Mouse (Mus musculus) adrenal gland, postnatal 10 days (tissue): ENCODE data around the gene Lactb. TPM values are rescaled to one million over a fixed set of nuclear protein-coding genes. Genes with fewer than 3 reads are reported as not detected.
"Not testable (repeated sequence)": the region's sequence is repeated elsewhere in the genome, so short reads cannot be mapped to it uniquely, and the experiment has no call there.

Experiments
- DNase-seq: peaks from one replicate; pipeline ENCODE4 v3.0.0; 2021; ENCODE audit warnings: mixed read lengths
- total RNA-seq, 2 experiments: library from RNA; stranded (reverse); gene quantifications; 2 replicates each; pipeline ENCODE4 v1.2.3; 2021

The Lactb gene
- total RNA-seq, 2 experiments from 2014 or later = 18.7 to 20.3 TPM

GRCm38 (mm10) chr9:66920488-66921279, 54.6 kb downstream of the Lactb start:
- DNase-seq = no peak

DNA sequence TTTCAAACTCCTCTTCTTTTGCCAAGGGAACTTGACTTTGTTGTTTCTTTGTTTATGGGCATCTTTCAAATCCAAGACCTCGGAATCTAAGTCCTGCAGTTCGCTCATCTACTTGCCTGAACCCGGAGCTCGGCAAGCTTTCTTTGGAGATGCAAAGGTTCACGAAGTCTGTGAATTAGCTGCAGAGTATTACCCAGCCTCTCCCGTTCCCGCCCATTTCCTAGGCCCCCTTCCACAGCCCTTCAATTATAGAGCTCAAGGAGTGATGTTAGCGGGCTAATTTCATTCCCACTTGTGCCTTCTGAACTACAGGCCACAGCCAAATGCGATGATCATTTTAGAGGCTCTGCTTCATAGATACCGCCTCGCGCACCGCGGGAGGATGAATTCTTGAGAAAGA, 55.3 kb downstream of the Lactb start:
- peak; percentile 20 for DNase-seq

DNA sequence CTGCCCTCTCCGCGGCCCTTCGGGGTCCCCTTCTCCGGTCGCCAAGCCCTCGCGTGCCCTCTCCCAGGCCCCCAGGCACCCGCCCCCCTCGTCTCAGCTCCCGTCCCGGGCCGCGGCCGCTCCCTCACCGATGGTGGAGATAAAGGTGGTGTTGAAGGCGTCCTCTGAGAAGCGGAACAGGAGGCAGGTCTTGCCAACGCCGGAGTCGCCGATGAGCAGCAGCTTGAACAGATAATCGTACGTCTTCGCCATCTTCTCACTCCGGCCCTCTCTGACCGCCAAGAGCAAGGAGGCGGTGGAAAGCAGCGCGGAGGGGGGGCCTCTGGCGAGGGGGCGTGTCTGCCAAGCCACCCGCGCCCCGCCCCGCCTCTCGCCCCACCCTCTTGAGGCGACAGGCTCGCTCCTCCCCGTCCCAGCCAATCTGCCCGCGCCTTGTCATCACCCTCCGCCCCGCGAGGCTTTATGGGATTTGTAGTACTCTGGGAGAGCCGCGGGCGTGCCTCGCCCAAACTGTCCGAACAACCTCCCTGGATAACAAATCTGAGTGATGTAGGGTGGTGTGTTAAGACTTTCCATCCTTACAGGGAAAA, 55.8 kb downstream of the Lactb start, which contains the start of gene Rab8b:
Gene Rab8b (minus strand): TSS at position 306 of the 590 bp plus-strand sequence.
- peak; percentile 99 for DNase-seq

DNA sequence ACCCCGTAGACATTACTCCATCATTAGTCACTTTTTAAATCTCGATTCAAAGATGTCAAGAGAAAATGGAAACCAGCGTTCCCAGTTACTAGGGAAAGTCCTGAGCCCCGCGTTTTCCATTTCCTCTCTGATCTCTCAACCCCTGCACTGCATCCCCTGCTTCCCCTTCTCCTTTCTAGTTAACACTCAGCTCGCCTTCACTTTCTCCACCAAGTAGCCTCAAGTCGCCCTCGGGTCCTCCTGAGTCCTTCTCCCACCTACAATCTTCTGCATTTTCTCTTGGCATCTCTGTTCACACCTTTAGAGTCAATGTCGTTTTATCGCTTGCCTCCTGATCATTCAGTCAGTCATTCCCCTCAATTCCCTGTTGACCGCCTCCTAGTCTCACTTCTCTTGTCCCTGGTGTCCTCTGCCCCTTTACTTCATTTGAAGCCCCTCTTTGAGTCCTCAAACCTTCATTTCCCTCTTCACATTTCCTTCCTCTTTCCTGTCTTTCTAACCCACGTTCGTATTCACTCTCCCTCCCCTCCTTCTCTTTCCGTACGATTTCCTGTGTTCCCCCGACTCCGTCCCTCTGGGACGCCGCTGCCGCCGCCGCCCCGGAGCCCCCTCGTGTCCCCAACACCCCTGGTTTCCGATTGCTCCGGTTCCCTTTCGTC, 56.5 kb downstream of the Lactb start:
- peak; percentile 14 for DNase-seq

GRCm38 (mm10) chr9:66917892-66918255, 57.4 kb downstream of the Lactb start:
- DNase-seq = no peak

- no peak for DNase-seq
Measured at GRCm38 (mm10) chr9:66917216-66917891, 57.9 kb downstream of the Lactb start.

GRCm38 (mm10) chr9:66915869-66916785, 59.2 kb downstream of the Lactb start:
- DNase-seq = no peak

DNA sequence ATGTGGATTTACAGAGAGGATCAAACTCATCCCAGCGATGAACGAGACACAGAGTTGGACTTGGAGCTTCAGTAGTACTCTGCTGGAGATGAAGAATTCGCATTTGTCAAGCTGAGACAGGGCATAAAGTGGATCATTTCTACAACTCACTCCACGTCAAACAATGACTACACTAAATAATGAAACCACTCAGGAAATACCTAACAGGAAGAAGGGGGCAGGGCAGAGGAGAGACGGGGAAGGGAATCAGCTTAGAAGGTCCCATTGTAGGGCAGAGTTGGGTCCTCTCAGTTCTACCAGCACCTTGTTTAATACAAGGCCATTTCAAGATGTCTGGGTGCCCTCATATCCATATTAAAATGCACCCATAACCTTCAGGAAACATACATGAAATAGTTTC, 59.9 kb downstream of the Lactb start:
- DNase-seq = no peak

- no peak for DNase-seq
Measured at GRCm38 (mm10) chr9:66914540-66914939, 60.7 kb downstream of the Lactb start.

DNA sequence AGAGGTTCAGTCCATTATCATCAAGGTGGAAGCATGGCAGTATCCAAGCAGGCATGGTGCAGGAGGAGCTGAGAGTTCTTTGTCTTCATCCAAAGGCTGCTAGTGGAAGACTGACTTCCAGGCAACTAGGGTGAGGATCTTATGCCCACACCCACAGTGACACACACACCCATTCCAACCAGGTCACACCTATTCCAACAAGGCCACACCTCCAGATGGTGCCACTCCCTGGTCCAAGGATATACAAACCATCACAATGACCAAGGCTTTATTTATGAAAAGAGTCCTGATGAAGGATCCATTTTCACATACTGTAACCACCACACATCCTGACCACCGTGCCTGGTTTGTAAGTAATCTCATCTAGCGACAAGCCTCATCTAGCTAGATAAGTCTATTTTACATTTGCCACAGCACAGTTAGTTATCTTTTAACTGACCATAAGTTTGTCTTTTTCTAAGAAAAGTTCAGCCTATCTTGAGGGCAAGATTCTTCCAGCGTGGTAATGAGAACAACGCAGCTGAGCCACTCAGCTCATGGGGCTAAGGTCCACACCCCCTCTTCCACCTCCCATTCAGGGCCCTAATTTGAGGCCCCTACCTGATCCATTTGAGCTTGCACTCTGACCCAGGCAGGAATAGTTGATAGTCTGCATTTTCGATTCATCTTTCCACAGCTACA, 61.9 kb downstream of the Lactb start:
- not testable (repeated sequence) for DNase-seq

GRCm38 (mm10) chr9:66912304-66912703, 63.0 kb downstream of the Lactb start:
- no peak for DNase-seq

GRCm38 (mm10) chr9:66910677-66911076, 64.6 kb downstream of the Lactb start:
- DNase-seq = no peak

- no peak for DNase-seq
Measured at GRCm38 (mm10) chr9:66909922-66910321, 65.4 kb downstream of the Lactb start.

DNA sequence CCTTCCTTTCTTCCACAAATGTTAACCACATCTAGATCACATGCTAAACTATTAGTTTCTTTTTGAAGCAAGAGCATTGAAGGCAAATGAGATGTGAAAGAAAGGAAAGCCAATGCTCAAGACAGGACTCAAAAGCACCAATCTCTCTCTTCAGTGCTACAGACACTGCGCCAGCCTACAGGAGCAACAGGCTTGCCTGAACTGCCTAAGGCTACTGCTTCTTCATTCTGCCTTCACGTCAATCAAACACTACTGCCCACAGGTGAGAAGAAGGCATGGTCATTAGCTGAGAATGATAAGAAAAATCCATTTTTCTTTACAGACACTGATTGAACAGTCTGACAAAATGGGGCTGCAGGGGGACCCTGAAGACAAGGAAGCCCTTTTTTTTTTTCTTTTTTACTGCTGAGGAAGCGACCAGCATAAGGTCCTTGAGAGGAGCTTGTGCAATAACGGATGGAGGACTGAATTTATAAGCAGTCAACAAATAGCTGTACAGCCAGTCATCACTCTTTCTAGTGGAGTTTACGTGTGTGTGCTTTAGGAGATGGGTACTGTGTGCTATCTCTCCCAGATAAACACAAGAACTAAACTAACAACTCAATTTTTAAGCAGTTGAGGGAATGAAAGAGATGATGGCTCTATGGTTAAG, 67.4 kb downstream of the Lactb start:
- no peak for DNase-seq

DNA sequence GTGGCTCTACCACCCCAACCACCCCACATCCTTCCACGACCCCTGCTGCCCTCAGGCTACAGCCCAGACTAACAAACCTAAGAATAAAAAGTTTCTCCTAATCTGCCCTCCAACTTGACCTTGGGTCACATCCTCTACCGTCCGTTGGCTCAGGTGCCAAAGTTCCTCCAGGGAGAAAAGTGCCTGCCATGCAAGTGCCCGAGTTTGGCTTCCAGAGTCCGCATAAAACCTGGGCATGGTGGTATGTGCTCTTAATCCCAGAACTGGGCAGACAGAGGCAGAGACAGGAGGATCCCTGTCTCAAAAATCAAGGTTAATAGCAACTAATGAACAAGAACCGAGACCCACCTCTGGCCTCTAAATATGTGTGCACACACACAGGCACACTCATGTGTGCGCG, 68.2 kb downstream of the Lactb start:
- no peak for DNase-seq

DNA sequence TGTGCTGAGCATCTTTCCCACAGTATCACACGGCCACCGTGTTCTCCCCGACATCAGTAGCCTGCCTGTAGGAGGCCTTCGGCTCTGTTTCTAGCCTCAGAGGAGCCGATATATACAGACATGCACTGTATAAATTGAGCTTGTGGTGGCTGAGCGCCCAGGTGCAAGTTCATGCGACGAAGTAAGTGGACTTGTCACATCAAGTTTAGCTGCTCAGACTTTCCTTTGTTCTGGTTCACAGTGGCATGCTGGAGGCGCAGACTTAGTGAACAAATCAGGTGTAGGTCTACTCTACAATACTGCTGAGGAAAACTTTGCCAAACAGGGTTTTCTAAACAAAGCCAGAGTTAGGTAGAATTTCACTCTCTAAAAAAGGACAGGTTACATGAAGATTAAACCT, 69.3 kb downstream of the Lactb start:
- DNase-seq = no peak
